Mouse (Mus musculus): ENCODE results near the gene Atp2a3.

- no peak for TF ChIP-seq POLR2A (IDR thresholded peaks at IDR 0.05; ENCODE audit: extremely low read depth, insufficient read depth, low read length)
- no peak for TF ChIP-seq CTCF (IDR thresholded peaks at IDR 0.05; ENCODE audit: low read depth, low read length)
These were observed 13.1 kb upstream of the Atp2a3 start for GRCm38 (mm10) chr11:72947840-72948239.

All from liver, adult 2 months (tissue).